Mouse (Mus musculus) midbrain, embryonic 10.5 days (tissue): ENCODE measurements around the gene Gm10203. TPM values are rescaled to one million over a fixed set of nuclear protein-coding genes. Genes with fewer than 3 reads are reported as not detected.
"Not testable (repeated sequence)": the region's sequence is repeated elsewhere in the genome, so short reads cannot be mapped to it uniquely, and the experiment has no call there.

Experiments
- DNase-seq: peaks from one replicate; pipeline ENCODE4 v3.0.0-alpha.2; 2017; ENCODE audit warnings: low spot score
- H3K27ac ChIP-seq: fragments of 300-500 bp; sonication (generic); replicated peaks from 2 replicates; pipeline ENCODE4 v1.5.1; 2016; ENCODE audit warnings: mild to moderate bottlenecking
- H3K27me3 ChIP-seq: fragments of 300-500 bp; sonication (generic); 2 replicates; pipeline ENCODE4 v1.6.1; 2016; ENCODE audit warnings: low read depth, mild to moderate bottlenecking; ENCODE audit not compliant: poor library complexity, severe bottlenecking
- H3K36me3 ChIP-seq: fragments of 300-500 bp; sonication (generic); 2 replicates; pipeline ENCODE4 v1.6.1; 2016; ENCODE audit warnings: mild to moderate bottlenecking, moderate library complexity
- H3K4me1 ChIP-seq: fragments of 300-500 bp; sonication (generic); 2 replicates; pipeline ENCODE4 v1.6.1; 2016
- H3K4me3 ChIP-seq: fragments of 300-500 bp; sonication (generic); 2 replicates; pipeline ENCODE4 v1.5.1; 2016; ENCODE audit warnings: mild to moderate bottlenecking, moderate library complexity
- H3K9me3 ChIP-seq: fragments of 300-500 bp; sonication (generic); replicated peaks from 2 replicates; pipeline ENCODE4 v1.6.1; 2016; ENCODE audit warnings: mild to moderate bottlenecking
- WGBS: fragments of 180-500 bp; shearing (Covaris S2); methylation state at CpG from one replicate; pipeline ENCODE4 v1.1.7; 2016; 5-methylcytosine and 5-hydroxymethylcytosine counted together
- polyA plus RNA-seq: library from polyadenylated mRNA; unstranded; fragments of >200 nt; fragmentation: Nextera tagmentation; extraction: Ambion mirVana; gene quantifications from 2 replicates; pipeline ENCODE4 v1.2.1, GENCODE M21; 2016

Gene Gm10203
- polyA plus RNA-seq, 1 experiment from 2014 or later = not detected

DNA sequence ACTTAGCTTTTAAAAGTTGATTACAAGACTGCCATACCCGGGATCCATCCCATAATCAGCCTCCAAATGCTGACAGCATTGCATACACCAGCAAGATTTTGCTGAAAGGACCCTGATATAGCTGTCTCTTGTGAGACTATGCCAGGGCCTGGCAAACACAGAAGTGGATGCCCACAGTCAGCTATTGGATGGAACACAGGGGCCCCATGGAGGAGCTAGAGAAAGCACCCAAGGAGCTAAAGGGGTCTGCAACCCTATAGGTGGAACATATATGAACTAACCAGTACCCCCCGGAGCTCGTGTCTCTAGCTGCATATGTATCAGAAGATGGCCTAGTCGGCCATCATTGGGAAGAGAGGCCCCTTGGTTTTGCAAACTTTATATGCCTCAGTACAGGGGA lies 40.0 kb downstream of the Gm10203 start:
- DNase-seq, H3K9me3 ChIP-seq, H3K27ac ChIP-seq, H3K4me1 ChIP-seq, H3K27me3 ChIP-seq, H3K4me3 ChIP-seq: not testable (repeated sequence)
- H3K36me3 ChIP-seq = peaks cover 82% of the 10 kb centered on the region
- WGBS = 87% methylated on average over 4 of the region's 4 CpGs

GRCm38 (mm10) chr6:149173831-149174625 lies 44.1 kb downstream of the Gm10203 start:
- Histone ChIP-seq H3K4me3 (no peak overlapping the region), H3K4me1 (no peaks in the 10 kb centered on the region), H3K27me3 (no peaks in the 10 kb centered on the region), H3K27ac (no peak overlapping the region), H3K9me3 (no peaks in the 10 kb centered on the region; the same call in 1 of the 2 replicates), H3K36me3 (peaks cover 86% of the 10 kb centered on the region)
- 82% methylated on average over 4 of the region's 4 CpGs for WGBS
- no peak for DNase-seq

- Histone ChIP-seq H3K4me3 (no peak overlapping the region), H3K27ac (no peak overlapping the region), H3K36me3 (peaks cover 86% of the 10 kb centered on the region), H3K27me3 (no peaks in the 10 kb centered on the region), H3K9me3 (no peaks in the 10 kb centered on the region; the same call in 1 of the 2 replicates), H3K4me1 (no peaks in the 10 kb centered on the region)
- 91% methylated on average over 3 of the region's 3 CpGs for WGBS
- DNase-seq = no peak
Measured at GRCm38 (mm10) chr6:149174932-149175570, 45.1 kb downstream of the Gm10203 start.

GRCm38 (mm10) chr6:149179064-149179463 lies 49.1 kb downstream of the Gm10203 start:
- Histone ChIP-seq H3K27ac (no peak overlapping the region), H3K36me3 (peaks cover 100% of the 10 kb centered on the region)

More at GRCm38 (mm10) chr6:149179064-149179463, 49.1 kb downstream of the Gm10203 start:
- no peak overlapping the region for H3K4me3 ChIP-seq
- H3K4me1 ChIP-seq = no peaks in the 10 kb centered on the region
- DNase-seq = no peak
- H3K27me3 ChIP-seq = no peaks in the 10 kb centered on the region
- H3K9me3 ChIP-seq = no peaks in the 10 kb centered on the region; the same call in 1 of the 2 replicates

Other genes starting within 250 kb of the Gm10203 start
- gene Caprin2, start 233.9 kb upstream of the Gm10203 start, polyA plus RNA-seq = 22.4 and 24.0 TPM in 2 replicates
- gene Sinhcaf, start 183.7 kb upstream of the Gm10203 start, polyA plus RNA-seq = 322 and 341 TPM in 2 replicates
- gene Dennd5b, start 28.5 kb upstream of the Gm10203 start, polyA plus RNA-seq = 11.9 and 14.3 TPM in 2 replicates
- gene Etfbkmt, start 9.7 kb downstream of the Gm10203 start, polyA plus RNA-seq = 9.8 and 9.9 TPM in 2 replicates
- 50.2 and 59.7 TPM in 2 replicates for gene Amn1, start 58.5 kb downstream of the Gm10203 start, polyA plus RNA-seq
- gene Resf1, start 179.2 kb downstream of the Gm10203 start, polyA plus RNA-seq = 38.3 and 39.3 TPM in 2 replicates